Mouse (Mus musculus) liver, adult 2 months (tissue): ENCODE results near the gene Stip1.

Experiments used
- CTCF ChIP-seq: fragments of 200-500 bp; IDR thresholded peaks from 2 replicates; pipeline ENCODE4 v1.5.1; 2011; ENCODE audit warnings: low read depth, low read length, control low read depth
- POLR2A ChIP-seq: fragments of 200-500 bp; IDR thresholded peaks from 2 replicates; pipeline ENCODE4 v1.6.1; 2011; ENCODE audit warnings: low read length, control low read depth; ENCODE audit not compliant: insufficient read depth; ENCODE audit errors: extremely low read depth

- TF ChIP-seq CTCF, result no peak
- TF ChIP-seq POLR2A, result no peak
Observed at GRCm38 (mm10) chr19:7012426-7012825, 27.3 kb downstream of the Stip1 start.
